Mouse (Mus musculus) heart, postnatal 0 days (tissue): ENCODE data around the gene Atp2c1.

ENCODE experiments used
- CTCF ChIP-seq: IDR thresholded peaks from 2 replicates; pipeline ENCODE4 v1.5.1; 2016; ENCODE audit warnings: antibody characterized with exemption, control low read depth, low read depth
- EP300 ChIP-seq: IDR thresholded peaks from 2 replicates; pipeline ENCODE4 v1.6.1; 2016; ENCODE audit warnings: antibody characterized with exemption, low read depth

- TF ChIP-seq CTCF (no peak), EP300 (no peak)
These were observed 160.9 kb downstream of the Atp2c1 start for GRCm38 (mm10) chr9:105366199-105366598.
